Mouse (Mus musculus): ENCODE data around the gene Snd1.

DNA sequence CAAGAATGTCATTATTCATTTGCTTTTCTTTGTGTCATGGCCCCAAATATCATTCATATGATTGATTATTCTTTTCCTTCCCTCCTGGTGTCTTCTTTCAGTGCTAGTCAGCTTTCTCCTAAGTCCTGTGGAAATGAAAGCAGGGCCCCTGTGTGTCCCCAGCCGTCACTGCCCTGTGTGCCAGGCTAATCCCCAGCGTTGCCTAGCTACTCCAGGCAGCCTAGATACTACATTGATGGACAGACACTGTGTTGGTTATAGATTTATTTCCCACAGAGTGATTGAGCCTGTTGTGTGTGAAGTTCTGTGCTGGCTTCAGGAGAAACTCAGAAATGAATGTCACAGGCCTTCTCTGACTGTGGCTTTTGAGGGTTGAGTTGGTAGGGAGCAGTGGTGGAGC, 41.7 kb downstream of the Snd1 start:
- no peak for TF ChIP-seq CTCF (IDR thresholded peaks at IDR 0.05; ENCODE audit: low read depth)
- TF ChIP-seq EP300 (IDR thresholded peaks at IDR 0.05; ENCODE audit: low read depth): no peak

All from liver, postnatal 0 days (tissue).